Mouse (Mus musculus) heart, embryonic 12.5 days (tissue): ENCODE results near the gene Tmem163. TPM values are rescaled to one million over a fixed set of nuclear protein-coding genes. Genes with fewer than 3 reads are reported as not detected.
A peak's percentile ranks its signal among the peaks of the same experiment; 100 is the strongest.

Source experiments
- ATAC-seq: fragments of 200-750 bp; cut with Nextera tagmentation; 2 replicates; pipeline ENCODE4 v1.8.0; 2017; ENCODE audit warnings: moderate TSS enrichment, moderate library complexity; ENCODE audit not compliant: insufficient number of reproducible peaks, low FRiP score
- H3K27ac ChIP-seq: fragments of 300-500 bp; sonication (generic); 2 replicates; pipeline ENCODE4 v1.5.1; 2016; ENCODE audit warnings: mild to moderate bottlenecking, moderate library complexity; ENCODE audit not compliant: poor library complexity, severe bottlenecking
- H3K27me3 ChIP-seq: fragments of 300-500 bp; sonication (generic); replicated peaks from 2 replicates; pipeline ENCODE4 v1.6.1; 2016; ENCODE audit warnings: mild to moderate bottlenecking, moderate library complexity
- H3K36me3 ChIP-seq: fragments of 300-500 bp; sonication (generic); 2 replicates; pipeline ENCODE4 v1.6.1; 2016; ENCODE audit warnings: mild to moderate bottlenecking, moderate library complexity
- H3K4me1 ChIP-seq: fragments of 300-500 bp; sonication (generic); replicated peaks from 2 replicates; pipeline ENCODE4 v1.6.1; 2016; ENCODE audit warnings: mild to moderate bottlenecking
- H3K4me2 ChIP-seq: fragments of 300-500 bp; sonication (generic); 2 replicates; pipeline ENCODE4 v1.6.1; 2016; ENCODE audit warnings: mild to moderate bottlenecking, moderate library complexity
- H3K4me3 ChIP-seq: fragments of 300-500 bp; sonication (generic); 2 replicates; pipeline ENCODE4 v1.5.1; 2016; ENCODE audit warnings: mild to moderate bottlenecking
- H3K9ac ChIP-seq: fragments of 300-500 bp; sonication (generic); 2 replicates; pipeline ENCODE4 v1.6.1; 2016; ENCODE audit warnings: mild to moderate bottlenecking, moderate library complexity
- H3K9me3 ChIP-seq: fragments of 300-500 bp; sonication (generic); replicated peaks from 2 replicates; pipeline ENCODE4 v1.6.1; 2016; ENCODE audit warnings: mild to moderate bottlenecking, moderate library complexity
- WGBS: fragments of 180-500 bp; shearing (Covaris S2); methylation state at CpG from one replicate; pipeline ENCODE4 v1.1.7; 2016; 5-methylcytosine and 5-hydroxymethylcytosine counted together
- polyA plus RNA-seq: library from polyadenylated mRNA; unstranded; fragments of >200 nt; fragmentation: Nextera tagmentation; extraction: Ambion mirVana; gene quantifications from 2 replicates; pipeline ENCODE4 v1.2.1, GENCODE M21; 2016

Tmem163 gene
- polyA plus RNA-seq, 1 experiment from 2014 or later: 35.0 TPM

- Histone ChIP-seq H3K4me1 (peaks cover 10% of the 10 kb centered on the region; the same call in 1 of the 2 replicates), H3K27ac (no peak overlapping the region), H3K36me3 (no peaks in the 10 kb centered on the region), H3K9ac (no peak overlapping the region), H3K9me3 (no peaks in the 10 kb centered on the region), H3K27me3 (no peaks in the 10 kb centered on the region), H3K4me2 (no peak overlapping the region), H3K4me3 (no peak overlapping the region)
- 32% methylated on average over 9 of the region's 9 CpGs for WGBS
- ATAC-seq: no peak
Measured at GRCm38 (mm10) chr1:127498746-127499145, 180.6 kb downstream of the Tmem163 start.

- H3K4me3 ChIP-seq: no peak overlapping the region
- 33% methylated on average over 9 of the region's 9 CpGs for WGBS
- H3K9ac ChIP-seq: no peak overlapping the region
- H3K4me1 ChIP-seq: peaks cover 8% of the 10 kb centered on the region; the same call in 1 of the 2 replicates
- no peaks in the 10 kb centered on the region for H3K9me3 ChIP-seq
- H3K36me3 ChIP-seq: no peaks in the 10 kb centered on the region
- no peak overlapping the region for H3K4me2 ChIP-seq
- H3K27ac ChIP-seq: no peak overlapping the region
- ATAC-seq: no peak
- H3K27me3 ChIP-seq: no peaks in the 10 kb centered on the region
Measured at GRCm38 (mm10) chr1:127496737-127497543, 182.4 kb downstream of the Tmem163 start.

GRCm38 (mm10) chr1:127487161-127487560 lies 192.2 kb downstream of the Tmem163 start:
- no peaks in the 10 kb centered on the region for H3K27me3 ChIP-seq

GRCm38 (mm10) chr1:127484826-127485225 lies 194.5 kb downstream of the Tmem163 start:
- no peak overlapping the region for H3K27ac ChIP-seq
- no peak overlapping the region for H3K4me2 ChIP-seq
- no peak for ATAC-seq
- H3K36me3 ChIP-seq: peaks cover 22% of the 10 kb centered on the region; the same call in 1 of the 2 replicates
- no peaks in the 10 kb centered on the region for H3K27me3 ChIP-seq
- 44% methylated on average over 7 of the region's 7 CpGs for WGBS
- no peak overlapping the region for H3K9ac ChIP-seq
- no peaks in the 10 kb centered on the region for H3K4me1 ChIP-seq
- no peaks in the 10 kb centered on the region for H3K9me3 ChIP-seq
- no peak overlapping the region for H3K4me3 ChIP-seq

More at GRCm38 (mm10) chr1:127487161-127487560, 192.2 kb downstream of the Tmem163 start:
- Histone ChIP-seq H3K36me3 (peaks cover 12% of the 10 kb centered on the region; the same call in 1 of the 2 replicates), H3K4me3 (no peak overlapping the region), H3K9me3 (no peaks in the 10 kb centered on the region), H3K4me2 (no peak overlapping the region), H3K27ac (no peak overlapping the region), H3K9ac (no peak overlapping the region), H3K4me1 (no peaks in the 10 kb centered on the region)
- no peak for ATAC-seq
- WGBS: 81% methylated on average over 4 of the region's 4 CpGs

GRCm38 (mm10) chr1:127484188-127484587 lies 195.2 kb downstream of the Tmem163 start:
- H3K27ac ChIP-seq: no peak overlapping the region
- H3K4me2 ChIP-seq: no peak overlapping the region
- no peak overlapping the region for H3K4me3 ChIP-seq
- H3K36me3 ChIP-seq: peaks cover 22% of the 10 kb centered on the region; the same call in 1 of the 2 replicates
- H3K9me3 ChIP-seq: no peaks in the 10 kb centered on the region
- H3K4me1 ChIP-seq: 0 out of 2 replicates have a peak, but pooled peaks cover 3% of the 10 kb centered on the region
- no peaks in the 10 kb centered on the region for H3K27me3 ChIP-seq
- 91% methylated on average over 8 of the region's 8 CpGs for WGBS
- H3K9ac ChIP-seq: no peak overlapping the region
- ATAC-seq: no peak

GRCm38 (mm10) chr1:127482911-127483310 lies 196.4 kb downstream of the Tmem163 start:
- Histone ChIP-seq H3K4me3 (no peak overlapping the region), H3K4me1 (0 out of 2 replicates have a peak, but pooled peaks cover 9% of the 10 kb centered on the region), H3K9ac (no peak overlapping the region), H3K4me2 (no peak overlapping the region), H3K27ac (no peak overlapping the region), H3K9me3 (no peaks in the 10 kb centered on the region), H3K27me3 (no peaks in the 10 kb centered on the region), H3K36me3 (peaks cover 25% of the 10 kb centered on the region; the same call in 1 of the 2 replicates)
- ATAC-seq: no peak
- 77% methylated on average over 10 of the region's 10 CpGs for WGBS

GRCm38 (mm10) chr1:127475756-127476155 lies 203.6 kb downstream of the Tmem163 start:
- Histone ChIP-seq H3K4me3 (no peak overlapping the region), H3K27me3 (no peaks in the 10 kb centered on the region), H3K9me3 (no peaks in the 10 kb centered on the region), H3K9ac (no peak overlapping the region), H3K36me3 (peaks cover 31% of the 10 kb centered on the region), H3K4me2 (no peak overlapping the region), H3K27ac (no peak overlapping the region), H3K4me1 (peaks cover 34% of the 10 kb centered on the region)
- ATAC-seq: no peak
- 92% methylated on average over 5 of the region's 5 CpGs for WGBS

GRCm38 (mm10) chr1:127470175-127470574 lies 209.2 kb downstream of the Tmem163 start:
- H3K9ac ChIP-seq: no peak overlapping the region
- H3K4me2 ChIP-seq: no peak overlapping the region
- H3K36me3 ChIP-seq: peaks cover 15% of the 10 kb centered on the region
- H3K9me3 ChIP-seq: no peaks in the 10 kb centered on the region
- H3K27me3 ChIP-seq: no peaks in the 10 kb centered on the region
- H3K4me3 ChIP-seq: no peak overlapping the region
- no peak for ATAC-seq
- WGBS: 57% methylated on average over 4 of the region's 4 CpGs
- peaks cover 28% of the 10 kb centered on the region for H3K4me1 ChIP-seq
- H3K27ac ChIP-seq: no peak overlapping the region

- WGBS: 92% methylated on average over 5 of the region's 5 CpGs
- H3K36me3 ChIP-seq: peaks cover 18% of the 10 kb centered on the region
- no peaks in the 10 kb centered on the region for H3K27me3 ChIP-seq
- peaks cover 21% of the 10 kb centered on the region for H3K4me1 ChIP-seq
- H3K9ac ChIP-seq: no peak overlapping the region
- no peaks in the 10 kb centered on the region for H3K9me3 ChIP-seq
- no peak overlapping the region for H3K4me2 ChIP-seq
- no peak for ATAC-seq
- no peak overlapping the region for H3K27ac ChIP-seq
- no peak overlapping the region for H3K4me3 ChIP-seq
Measured at GRCm38 (mm10) chr1:127467238-127467637, 212.1 kb downstream of the Tmem163 start.

GRCm38 (mm10) chr1:127465292-127465691 lies 214.1 kb downstream of the Tmem163 start:
- WGBS: 10% methylated on average over 6 of the region's 6 CpGs
- H3K27ac ChIP-seq: peak overlapping the region; percentile 55
- no peaks in the 10 kb centered on the region for H3K9me3 ChIP-seq
- no peak overlapping the region for H3K4me3 ChIP-seq
- no peak overlapping the region for H3K9ac ChIP-seq
- H3K27me3 ChIP-seq: no peaks in the 10 kb centered on the region
- no peak for ATAC-seq
- peaks cover 7% of the 10 kb centered on the region; the same call in 1 of the 2 replicates for H3K36me3 ChIP-seq
- peak overlapping the region; percentile 42 for H3K4me2 ChIP-seq
- peaks cover 25% of the 10 kb centered on the region for H3K4me1 ChIP-seq

GRCm38 (mm10) chr1:127464041-127464440 lies 215.3 kb downstream of the Tmem163 start:
- Histone ChIP-seq H3K27ac (no peak overlapping the region), H3K4me1 (peaks cover 25% of the 10 kb centered on the region), H3K36me3 (peaks cover 11% of the 10 kb centered on the region), H3K9ac (no peak overlapping the region), H3K4me3 (no peak overlapping the region), H3K9me3 (no peaks in the 10 kb centered on the region), H3K27me3 (no peaks in the 10 kb centered on the region), H3K4me2 (no peak overlapping the region)
- 87% methylated on average over 6 of the region's 6 CpGs for WGBS
- no peak for ATAC-seq
